Mouse (Mus musculus) heart, adult 2 months (tissue): Measurements from ENCODE around the gene Apol7a.

ENCODE experiments used
- CTCF ChIP-seq: fragments of 200-600 bp; IDR thresholded peaks from 2 replicates; pipeline ENCODE4 v1.8.1; 2022; ENCODE audit warnings: antibody characterized with exemption, mild to moderate bottlenecking, moderate library complexity
- EP300 ChIP-seq: fragments of 200-500 bp; IDR thresholded peaks from 2 replicates; pipeline ENCODE4 v1.6.1; 2011; ENCODE audit warnings: low read depth, low read length, control low read depth; ENCODE audit not compliant: insufficient read depth
- POLR2A ChIP-seq: fragments of 200-500 bp; IDR thresholded peaks from 2 replicates; pipeline ENCODE4 v1.6.1; 2011; ENCODE audit warnings: mild to moderate bottlenecking, low read depth, low read length, control low read depth; ENCODE audit not compliant: insufficient read depth

GRCm38 (mm10) chr15:77367504-77367903 lies 31.4 kb downstream of the Apol7a start:
- no peak for TF ChIP-seq POLR2A
- TF ChIP-seq CTCF, result peak; percentile 18
- 0 out of 2 replicates have a peak, but pooled peaks have one; percentile 0 for TF ChIP-seq EP300
